Mouse (Mus musculus): ENCODE results near the gene Filip1. TPM values are rescaled to one million over a fixed set of nuclear protein-coding genes. Genes with fewer than 3 reads are reported as not detected.

Gene Filip1
- polyA plus RNA-seq, 1 experiment from 2014 or later, result 0.27 TPM

- peak within 1 kb of the TSS; percentile 95 for H3K4me3 ChIP-seq (replicated peaks)
- H3K4me2 ChIP-seq, result peak within 1 kb of the TSS; percentile 80
- H3K27me3 ChIP-seq, result no peaks in the 10 kb centered on the region
- under 1% methylated on average over 88 of the region's 91 CpGs for WGBS (ENCODE audit: insufficient replicate concordance)
- peak; percentile 87 for DNase-seq
- peak within 1 kb of the TSS; percentile 88 for H3K9ac ChIP-seq
- no peaks in the 10 kb centered on the region for H3K9me3 ChIP-seq (replicated peaks)
- peak; percentile 95 for ATAC-seq (ENCODE audit: low read depth)
- H3K27ac ChIP-seq, result peak within 1 kb of the TSS; percentile 91
- H3K4me1 ChIP-seq (replicated peaks), result peaks cover 27% of the 10 kb centered on the region
- no peaks in the 10 kb centered on the region for H3K36me3 ChIP-seq
Measured at GRCm38 (mm10) chr9:79792841-79793835, 219.5 kb downstream of the Filip1 start, which contains the start of gene Tmem30a. TSS of gene Tmem30a (minus strand) at chr9:79793507.

- Histone ChIP-seq H3K4me3 (replicated peaks) (no peak overlapping the region), H3K9ac (no peak overlapping the region), H3K4me2 (no peak overlapping the region), H3K9me3 (replicated peaks) (no peaks in the 10 kb centered on the region), H3K27ac (no peak overlapping the region), H3K36me3 (no peaks in the 10 kb centered on the region), H3K4me1 (replicated peaks) (peaks cover 16% of the 10 kb centered on the region), H3K27me3 (no peaks in the 10 kb centered on the region)
- no peak for DNase-seq
- no peak for ATAC-seq (ENCODE audit: low read depth)
- 49% methylated on average over 2 of the region's 2 CpGs for WGBS (ENCODE audit: insufficient replicate concordance)
Measured at GRCm38 (mm10) chr9:79785794-79786085, 226.9 kb downstream of the Filip1 start.

- Histone ChIP-seq H3K27me3 (no peaks in the 10 kb centered on the region), H3K9ac (no peak overlapping the region), H3K9me3 (replicated peaks) (no peaks in the 10 kb centered on the region), H3K27ac (no peak overlapping the region), H3K4me1 (replicated peaks) (peaks cover 13% of the 10 kb centered on the region), H3K36me3 (no peaks in the 10 kb centered on the region), H3K4me2 (no peak overlapping the region), H3K4me3 (replicated peaks) (no peak overlapping the region)
- WGBS (ENCODE audit: insufficient replicate concordance), result 72% methylated on average over 2 of the region's 2 CpGs
- no peak for ATAC-seq (ENCODE audit: low read depth)
- no peak for DNase-seq
Measured at GRCm38 (mm10) chr9:79784934-79785793, 227.5 kb downstream of the Filip1 start.

- Histone ChIP-seq H3K4me3 (replicated peaks) (no peak overlapping the region), H3K27ac (no peak overlapping the region), H3K9ac (no peak overlapping the region), H3K4me1 (replicated peaks) (peaks cover 10% of the 10 kb centered on the region), H3K9me3 (replicated peaks) (no peaks in the 10 kb centered on the region), H3K27me3 (no peaks in the 10 kb centered on the region), H3K4me2 (no peak overlapping the region), H3K36me3 (no peaks in the 10 kb centered on the region)
- 68% methylated on average over 3 of the region's 3 CpGs for WGBS (ENCODE audit: insufficient replicate concordance)
- ATAC-seq (ENCODE audit: low read depth) (no peak), DNase-seq (no peak)
Measured at GRCm38 (mm10) chr9:79784439-79784838, 228.2 kb downstream of the Filip1 start.

- no peaks in the 10 kb centered on the region for H3K9me3 ChIP-seq (replicated peaks)
- DNase-seq (no peak), ATAC-seq (ENCODE audit: low read depth) (no peak)
- no peak overlapping the region for H3K9ac ChIP-seq
- H3K4me2 ChIP-seq, result no peak overlapping the region
- no peak overlapping the region for H3K4me3 ChIP-seq (replicated peaks)
- H3K36me3 ChIP-seq, result peaks cover 3% of the 10 kb centered on the region
- peaks cover 6% of the 10 kb centered on the region for H3K4me1 ChIP-seq (replicated peaks)
- no peaks in the 10 kb centered on the region for H3K27me3 ChIP-seq
- H3K27ac ChIP-seq, result no peak overlapping the region
- 59% methylated on average over 2 of the region's 2 CpGs for WGBS (ENCODE audit: insufficient replicate concordance)
Measured at GRCm38 (mm10) chr9:79779354-79779753, 233.3 kb downstream of the Filip1 start.

- no peaks in the 10 kb centered on the region for H3K27me3 ChIP-seq
- 0 out of 2 replicates have a peak, but pooled peaks cover 3% of the 10 kb centered on the region for H3K4me1 ChIP-seq (replicated peaks)
- DNase-seq, result no peak
- H3K36me3 ChIP-seq, result peaks cover 3% of the 10 kb centered on the region; the same call in 1 of the 2 replicates
- ATAC-seq (ENCODE audit: low read depth), result no peak
- no peak overlapping the region for H3K4me3 ChIP-seq (replicated peaks)
- no peak overlapping the region for H3K4me2 ChIP-seq
- 86% methylated on average over 5 of the region's 5 CpGs for WGBS (ENCODE audit: insufficient replicate concordance)
- H3K9ac ChIP-seq, result no peak overlapping the region
- H3K27ac ChIP-seq, result no peak overlapping the region
- H3K9me3 ChIP-seq (replicated peaks), result no peaks in the 10 kb centered on the region
Measured at GRCm38 (mm10) chr9:79766991-79767545, 245.6 kb downstream of the Filip1 start.

- ATAC-seq (ENCODE audit: low read depth), result no peak
- H3K4me1 ChIP-seq (replicated peaks), result peaks cover 5% of the 10 kb centered on the region
- H3K4me3 ChIP-seq (replicated peaks), result no peak overlapping the region
- no peaks in the 10 kb centered on the region for H3K27me3 ChIP-seq
- H3K27ac ChIP-seq, result no peak overlapping the region
- peaks cover 2% of the 10 kb centered on the region; the same call in 1 of the 2 replicates for H3K36me3 ChIP-seq
- H3K4me2 ChIP-seq, result no peak overlapping the region
- H3K9me3 ChIP-seq (replicated peaks), result no peaks in the 10 kb centered on the region
- no peak overlapping the region for H3K9ac ChIP-seq
- 68% methylated on average over 4 of the region's 4 CpGs for WGBS (ENCODE audit: insufficient replicate concordance)
- no peak for DNase-seq
Measured at GRCm38 (mm10) chr9:79765329-79765728, 247.3 kb downstream of the Filip1 start.

Other genes with a start within 250 kb of the Filip1 start
- gene Tmem30a, start 219.3 kb downstream of the Filip1 start, polyA plus RNA-seq (2015; fragmentation: Nextera tagmentation; extraction: Ambion mirVana), result 31.8 and 39.0 TPM in 2 replicates
- 15.9 and 16.6 TPM in 2 replicates for gene Senp6, start 54.1 kb upstream of the Filip1 start, polyA plus RNA-seq (2015; fragmentation: Nextera tagmentation; extraction: Ambion mirVana)
- gene Myo6, start 152.2 kb upstream of the Filip1 start, polyA plus RNA-seq (2015; fragmentation: Nextera tagmentation; extraction: Ambion mirVana), result 2.7 and 3.5 TPM in 2 replicates

Measured in liver, embryonic 13.5 days (tissue).